Mouse (Mus musculus): ENCODE results near the gene Tcf21.

Gene Tcf21

GRCm38 (mm10) chr10:22819871-22820590 is at the start of gene Tcf21:
Gene Tcf21, minus strand, starts transcription at chr10:22820174.
- no peak for DNase-seq

GRCm38 (mm10) chr10:22868386-22868918 is 48.5 kb upstream of the Tcf21 start:
- no peak for DNase-seq

GRCm38 (mm10) chr10:22867210-22867609 is 47.2 kb upstream of the Tcf21 start:
- no peak for DNase-seq

- no peak for DNase-seq
Observed at GRCm38 (mm10) chr10:22858111-22858510, 38.1 kb upstream of the Tcf21 start.

- DNase-seq, result no peak
Observed at GRCm38 (mm10) chr10:22854330-22854729, 34.4 kb upstream of the Tcf21 start.

- no peak for DNase-seq
Observed at GRCm38 (mm10) chr10:22845351-22845750, 25.4 kb upstream of the Tcf21 start.

- DNase-seq, result no peak
Observed at GRCm38 (mm10) chr10:22844731-22845130, 24.8 kb upstream of the Tcf21 start.

GRCm38 (mm10) chr10:22843440-22844361 is 23.7 kb upstream of the Tcf21 start:
- DNase-seq, result no peak

- no peak for DNase-seq
Observed at GRCm38 (mm10) chr10:22842781-22843439, 22.9 kb upstream of the Tcf21 start.

GRCm38 (mm10) chr10:22842113-22842512 is 22.1 kb upstream of the Tcf21 start:
- no peak for DNase-seq

GRCm38 (mm10) chr10:22826244-22826643 is 6.3 kb upstream of the Tcf21 start:
- DNase-seq, result no peak

GRCm38 (mm10) chr10:22822896-22823295 is 2.9 kb upstream of the Tcf21 start:
- no peak for DNase-seq

GRCm38 (mm10) chr10:22822486-22822885 is 2.5 kb upstream of the Tcf21 start:
- DNase-seq, result no peak

- DNase-seq, result no peak
Observed at GRCm38 (mm10) chr10:22821709-22822108, 1.7 kb upstream of the Tcf21 start.

GRCm38 (mm10) chr10:22821267-22821666 is 1.3 kb upstream of the Tcf21 start:
- no peak for DNase-seq

GRCm38 (mm10) chr10:22820841-22821240 is 867 bp upstream of the Tcf21 start:
- no peak for DNase-seq

- no peak for DNase-seq
Observed at GRCm38 (mm10) chr10:22819239-22819870, 619 bp downstream of the Tcf21 start.

GRCm38 (mm10) chr10:22818600-22819238 is 1.3 kb downstream of the Tcf21 start:
- no peak for DNase-seq

- DNase-seq, result no peak
Observed at GRCm38 (mm10) chr10:22817976-22818375, 2.0 kb downstream of the Tcf21 start.

GRCm38 (mm10) chr10:22817561-22817960 is 2.4 kb downstream of the Tcf21 start:
- no peak for DNase-seq

- no peak for DNase-seq
Observed at GRCm38 (mm10) chr10:22816237-22816762, 3.7 kb downstream of the Tcf21 start.

Measured in right cerebral cortex, postnatal 14 days (tissue).